Mouse (Mus musculus): ENCODE data around the gene Tnfrsf17. TPM values are rescaled to one million over a fixed set of nuclear protein-coding genes. Genes with fewer than 3 reads are reported as not detected.
A peak's percentile ranks its signal among the peaks of the same experiment; 100 is the strongest.
"Not testable (repeated sequence)": the region's sequence is repeated elsewhere in the genome, so short reads cannot be mapped to it uniquely, and the experiment has no call there.

Gene Tnfrsf17
- total RNA-seq, 4 experiments from 2014 or later, result 0.53 to 0.78 TPM; not detected in 2

DNA sequence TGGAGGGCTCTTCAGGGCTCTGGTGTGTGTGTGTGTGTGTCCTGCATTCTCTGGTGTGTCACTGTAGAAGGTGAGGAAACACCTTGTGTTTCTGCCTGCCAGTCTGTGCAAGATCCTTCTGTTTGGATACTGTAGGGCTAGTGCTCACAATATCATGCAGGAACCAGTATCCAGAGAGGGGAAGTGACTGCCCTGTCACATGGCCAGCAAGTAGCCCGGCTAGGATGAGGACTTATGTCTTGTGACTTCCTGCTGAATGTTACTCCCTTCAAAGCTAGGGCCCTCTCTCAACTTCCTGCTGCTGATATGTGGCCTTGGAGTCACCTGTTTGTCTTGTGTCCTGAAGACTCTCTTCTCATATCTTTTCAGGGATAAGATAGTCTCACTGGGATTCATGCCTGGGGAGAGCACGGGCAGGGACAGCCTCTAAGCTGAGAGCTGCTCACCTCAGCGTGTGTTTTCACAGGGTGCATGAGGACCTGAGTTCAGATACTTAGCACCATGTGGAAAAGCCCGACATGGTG is 29.7 kb downstream of the Tnfrsf17 start:
- DNase-seq (ENCODE audit: low spot score), result peak; percentile 57

DNA sequence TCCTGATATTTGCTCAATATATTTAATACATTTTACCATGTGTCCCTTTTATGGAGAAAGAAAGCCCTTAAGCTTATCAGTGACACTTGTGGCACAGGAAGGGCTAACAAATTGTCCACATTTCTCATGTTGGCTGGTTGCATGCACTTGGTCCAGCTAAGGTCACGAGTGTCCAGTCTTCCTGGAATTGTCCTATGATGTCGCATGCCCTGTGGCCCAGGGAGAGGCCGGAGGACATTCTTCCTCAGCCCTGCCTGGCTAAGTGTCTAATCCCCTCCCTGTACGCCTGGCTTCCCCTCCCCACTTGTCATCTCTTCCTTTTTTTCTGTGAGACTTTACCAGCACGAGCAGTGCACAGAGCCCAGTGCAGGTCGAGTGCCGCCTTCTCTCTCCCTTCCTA is 38.3 kb downstream of the Tnfrsf17 start:
- DNase-seq (ENCODE audit: low spot score), result peak; percentile 23

DNA sequence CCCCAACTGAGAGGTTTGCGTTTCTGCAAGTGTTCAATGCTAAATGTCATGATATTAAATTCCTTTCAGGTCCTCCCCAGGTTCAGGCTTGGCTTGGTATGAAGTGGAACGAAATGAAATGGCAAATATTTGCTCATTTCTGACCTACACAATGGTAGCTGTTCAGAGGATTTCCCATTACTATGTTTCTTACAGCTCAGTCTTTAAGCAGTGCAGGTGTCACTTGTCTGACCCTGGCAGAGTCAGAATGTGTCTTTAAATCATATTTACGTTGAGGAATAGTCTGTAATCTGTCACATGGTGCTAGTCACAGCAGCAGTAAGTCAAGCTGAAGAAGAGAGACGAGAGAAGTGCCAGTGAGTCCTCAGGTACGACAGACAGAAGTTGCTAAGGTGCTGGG is 45.6 kb downstream of the Tnfrsf17 start:
- no peak for DNase-seq (ENCODE audit: low spot score)

DNA sequence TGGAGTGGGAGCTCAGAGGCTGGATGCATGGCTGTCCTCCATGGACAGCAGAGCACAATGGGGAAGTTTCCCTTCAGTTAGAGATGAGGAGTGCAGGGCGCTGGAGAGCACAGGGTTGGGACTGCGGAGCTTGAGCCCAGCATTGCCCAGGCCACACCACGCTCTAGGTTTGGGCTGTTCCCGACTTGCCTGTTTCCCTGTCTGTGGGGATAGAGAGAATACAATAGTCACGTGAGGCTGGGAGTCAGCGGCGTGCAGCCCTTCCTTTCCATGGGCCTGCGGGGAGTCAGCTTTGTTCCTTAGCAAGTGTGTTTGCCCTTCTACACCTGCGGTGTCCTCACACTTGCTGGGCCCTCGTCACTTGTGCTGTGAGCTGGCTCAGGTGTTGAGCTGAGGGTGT is 46.3 kb downstream of the Tnfrsf17 start:
- no peak for DNase-seq (ENCODE audit: low spot score)

DNA sequence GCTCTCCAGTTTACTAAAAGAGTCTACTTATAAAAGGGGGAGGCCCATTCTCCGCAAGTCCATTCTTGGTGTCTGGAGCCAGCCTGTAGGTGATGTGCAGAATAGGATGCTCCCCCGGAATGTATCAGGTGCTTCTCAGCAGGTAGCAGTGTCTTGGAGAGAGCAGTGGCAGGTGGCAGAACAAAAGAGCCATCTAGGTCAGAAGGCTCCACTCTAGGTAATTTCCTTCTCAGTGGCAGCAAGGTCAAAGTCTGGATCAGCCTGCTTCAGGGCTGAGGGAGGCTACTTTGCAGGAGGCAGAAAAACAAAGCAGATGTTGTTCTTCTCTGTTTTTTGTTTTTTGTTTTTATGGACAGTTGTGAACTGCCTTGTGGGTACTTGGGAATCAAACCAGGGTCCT is 47.0 kb downstream of the Tnfrsf17 start:
- not testable (repeated sequence) for DNase-seq (ENCODE audit: low spot score)

DNA sequence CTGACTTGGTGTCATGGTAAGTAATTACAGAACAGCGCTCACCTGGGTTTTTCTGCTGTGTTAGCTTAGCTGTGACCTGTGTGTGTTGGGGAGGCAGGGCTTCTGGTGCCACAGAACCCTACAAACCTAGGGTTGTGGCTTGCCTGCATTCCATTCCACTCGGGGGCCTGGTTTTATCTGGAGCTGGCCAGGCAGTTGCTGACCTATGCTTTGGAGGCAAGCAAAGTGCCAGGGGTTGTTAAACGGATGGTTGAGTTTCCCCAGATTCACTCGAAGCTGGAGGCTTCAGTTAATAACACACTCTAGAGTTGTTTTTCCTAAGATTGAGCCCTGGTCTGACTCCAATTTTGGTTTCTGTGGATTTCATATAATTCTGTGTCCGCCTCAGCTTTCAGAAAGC is 52.0 kb downstream of the Tnfrsf17 start:
- no peak for DNase-seq (ENCODE audit: low spot score)

DNA sequence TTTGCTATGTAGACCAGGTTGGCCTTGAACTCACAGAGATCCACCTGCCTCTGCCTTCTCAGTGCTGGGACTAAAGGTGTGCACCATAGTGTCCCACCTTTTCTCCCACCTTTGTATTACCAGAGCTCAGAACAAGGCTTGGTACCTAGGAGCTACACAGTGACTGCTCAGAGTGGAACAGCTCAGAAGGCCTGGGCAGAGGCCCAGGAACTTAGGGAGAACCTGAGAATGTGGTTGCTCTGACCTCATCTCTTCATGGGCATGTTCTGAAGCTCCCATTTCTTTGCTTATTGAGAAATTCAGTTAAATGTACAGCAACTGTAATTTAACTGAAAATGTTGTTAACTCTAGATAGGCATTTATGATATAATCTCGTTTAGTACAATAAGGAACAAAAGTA is 53.2 kb downstream of the Tnfrsf17 start:
- no peak for DNase-seq (ENCODE audit: low spot score)

DNA sequence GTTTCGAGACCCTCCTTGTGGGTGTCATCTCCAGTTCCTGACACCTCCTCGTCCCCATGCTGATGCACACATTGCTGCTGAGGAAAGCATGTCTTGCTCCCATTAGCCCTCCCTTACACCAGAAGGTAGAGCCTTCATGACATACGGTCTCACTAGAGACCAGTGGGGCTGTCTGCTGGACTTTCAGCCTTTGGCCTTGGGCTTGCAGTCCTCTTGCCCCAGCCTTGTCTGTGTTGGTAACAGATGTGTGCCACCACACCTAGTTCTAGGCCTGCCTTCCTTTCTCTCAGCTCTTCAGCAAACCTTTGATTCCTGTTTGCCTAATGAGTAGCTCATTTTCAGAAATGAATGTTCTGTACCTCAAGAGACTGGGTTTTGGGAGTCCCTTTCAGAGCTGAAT is 54.8 kb downstream of the Tnfrsf17 start:
- no peak for DNase-seq (ENCODE audit: low spot score)

DNA sequence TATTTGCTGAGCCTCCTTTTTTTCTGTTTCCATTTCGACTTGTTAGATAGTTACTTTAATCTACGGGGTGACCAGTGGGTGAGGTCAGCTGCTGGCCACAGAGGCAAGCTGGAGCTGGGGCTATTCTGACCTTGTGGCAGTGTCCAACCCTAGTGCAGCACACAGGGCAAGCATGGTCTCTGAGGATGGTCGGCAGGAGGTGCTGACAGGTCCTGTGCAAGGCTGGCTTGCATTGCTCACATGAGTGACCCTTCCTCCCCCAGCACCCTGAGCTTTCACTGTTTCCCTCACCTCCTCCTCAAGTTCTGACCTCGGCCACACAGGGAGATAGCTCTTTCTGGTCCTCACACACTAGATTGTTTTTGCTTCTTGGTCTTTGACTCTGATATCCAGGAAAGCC is 55.5 kb downstream of the Tnfrsf17 start:
- no peak for DNase-seq (ENCODE audit: low spot score)

DNA sequence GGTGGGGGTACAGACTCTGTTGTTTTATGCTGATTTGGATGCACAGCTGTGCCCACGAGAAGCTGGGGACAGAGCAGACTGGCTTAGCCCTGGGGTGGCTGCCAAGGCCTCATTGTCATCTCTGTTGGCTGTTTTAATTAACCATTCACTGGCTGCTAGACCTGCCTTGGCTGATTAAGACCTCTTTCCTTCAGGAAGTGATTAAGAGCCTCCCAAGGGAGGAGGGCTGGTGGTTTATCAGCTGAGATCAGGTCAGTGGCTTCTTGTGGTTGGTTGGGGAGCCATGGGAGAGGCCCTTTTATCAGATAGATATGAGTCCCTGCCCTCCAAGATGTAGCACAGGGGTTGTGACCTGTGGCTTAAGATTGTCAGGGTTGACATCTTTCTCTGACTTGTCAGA is 56.0 kb downstream of the Tnfrsf17 start:
- DNase-seq (ENCODE audit: low spot score), result no peak

Other genes with a start within 250 kb of the Tnfrsf17 start
- gene Litaf, start 247.7 kb upstream of the Tnfrsf17 start, total RNA-seq (2022), result 10 to 100 TPM; 12.9 to 20.3 (median 14.4) TPM
- 10 to 100 TPM; 11.9 to 17.1 (median 12.5) TPM for gene Txndc11, start 179.2 kb upstream of the Tnfrsf17 start, total RNA-seq (2022)
- 10 to 100 TPM; 17.9 to 24.5 (median 23.6) TPM for gene Zc3h7a, start 137.4 kb upstream of the Tnfrsf17 start, total RNA-seq (2022)
- gene Rsl1d1, start 110.5 kb upstream of the Tnfrsf17 start, total RNA-seq (2022), result 10 to 100 TPM; 45.2 to 53.4 (median 49.7) TPM
- 10 to 100 TPM; 58.1 to 67.9 (median 61.7) TPM for gene Gspt1, start 59.5 kb upstream of the Tnfrsf17 start, total RNA-seq (2022)
- 10 to 100 TPM in 3 of 4 experiments, 1 to 10 TPM in 1; 9.4 to 12.3 (median 10.8) TPM for gene Snx29, start 9.1 kb downstream of the Tnfrsf17 start, total RNA-seq (2022)